Mouse (Mus musculus) lung, postnatal 0 days (tissue): ENCODE results near the gene Mettl21e. TPM values are rescaled to one million over a fixed set of nuclear protein-coding genes. Genes with fewer than 3 reads are reported as not detected.
A peak's percentile ranks its signal among the peaks of the same experiment; 100 is the strongest.

Experiments
- ATAC-seq: fragments of 200-750 bp; cut with Nextera tagmentation; 2 replicates; pipeline ENCODE4 v1.8.0; 2017; ENCODE audit warnings: moderate library complexity
- DNase-seq: peaks from one replicate; pipeline ENCODE4 v3.0.0-alpha.2; 2016; ENCODE audit warnings: low spot score
- H3K27ac ChIP-seq: fragments of 300-500 bp; sonication (generic); 2 replicates; pipeline ENCODE4 v1.5.1; 2014; ENCODE audit warnings: antibody characterized with exemption, mild to moderate bottlenecking, low read length, mixed read lengths
- H3K27me3 ChIP-seq: fragments of 300-500 bp; sonication (generic); replicated peaks from 2 replicates; pipeline ENCODE4 v1.6.1; 2014; ENCODE audit warnings: low read length, mixed read lengths; ENCODE audit not compliant: insufficient read depth
- H3K36me3 ChIP-seq: fragments of 300-500 bp; sonication (generic); 2 replicates; pipeline ENCODE4 v1.6.1; 2014; ENCODE audit warnings: low read length, mixed read lengths; ENCODE audit not compliant: insufficient read depth
- H3K4me1 ChIP-seq: fragments of 300-500 bp; sonication (generic); 2 replicates; pipeline ENCODE4 v1.6.1; 2014; ENCODE audit warnings: antibody characterized with exemption, low read depth, low read length, mixed read lengths; ENCODE audit not compliant: insufficient read depth
- H3K4me2 ChIP-seq: fragments of 300-500 bp; sonication (generic); replicated peaks from 2 replicates; pipeline ENCODE4 v1.6.1; 2014; ENCODE audit warnings: low read depth, mild to moderate bottlenecking, low read length, moderate library complexity, mixed read lengths
- H3K4me3 ChIP-seq: fragments of 300-500 bp; sonication (generic); 2 replicates; pipeline ENCODE4 v1.5.1; 2014; ENCODE audit warnings: low read depth, low read length
- H3K9ac ChIP-seq: fragments of 300-500 bp; sonication (generic); replicated peaks from 2 replicates; pipeline ENCODE4 v1.6.1; 2014; ENCODE audit warnings: low read depth, mild to moderate bottlenecking
- H3K9me3 ChIP-seq: fragments of 300-500 bp; sonication (generic); 2 replicates; pipeline ENCODE4 v1.6.1; 2016; ENCODE audit warnings: low read length, mixed read lengths
- CTCF ChIP-seq: IDR thresholded peaks from 2 replicates; pipeline ENCODE4 v1.5.1; 2016; ENCODE audit warnings: antibody characterized with exemption, mild to moderate bottlenecking
- EP300 ChIP-seq: IDR thresholded peaks from 2 replicates; pipeline ENCODE4 v1.6.1; 2016; ENCODE audit warnings: antibody characterized with exemption, mild to moderate bottlenecking, control low read depth
- WGBS: fragments of 180-500 bp; shearing (Covaris S2); extraction: QIAGEN DNeasy Blood & Tissue Kit; methylation state at CpG from one replicate; pipeline ENCODE4 v1.1.7; 2014; 5-methylcytosine and 5-hydroxymethylcytosine counted together
- polyA plus RNA-seq: library from polyadenylated mRNA; unstranded; fragments of >200 nt; fragmentation: Nextera tagmentation; extraction: Ambion mirVana; gene quantifications from 2 replicates; pipeline ENCODE4 v1.2.1, GENCODE M21; 2015

Gene Mettl21e
- polyA plus RNA-seq, 1 experiment from 2014 or later: 13.2 TPM

DNA sequence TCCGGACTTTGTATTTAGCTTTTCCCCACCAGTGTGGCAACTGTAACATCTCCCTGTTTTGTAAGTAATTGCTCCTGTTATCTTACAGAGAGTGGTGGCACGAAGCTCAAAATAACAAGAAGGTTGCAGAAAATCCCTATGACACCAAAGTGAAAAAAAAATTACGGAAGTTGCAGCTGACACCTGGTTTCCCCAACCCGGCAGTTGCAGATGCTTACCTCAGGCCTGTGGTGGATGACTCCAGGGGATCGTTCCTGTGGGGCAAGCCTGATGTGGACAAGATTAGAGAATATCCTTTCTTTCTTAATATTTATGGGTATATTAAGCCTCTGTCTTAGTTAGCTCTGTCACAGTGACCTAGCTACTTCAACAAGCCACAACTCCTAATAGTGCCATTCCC, 40.7 kb downstream of the Mettl21e start:
- no peak overlapping the region for H3K4me2 ChIP-seq
- no peak overlapping the region for H3K4me3 ChIP-seq
- TF ChIP-seq CTCF: no peak
- no peak for TF ChIP-seq EP300
- H3K9ac ChIP-seq: no peak overlapping the region
- H3K27me3 ChIP-seq: no peaks in the 10 kb centered on the region
- WGBS: 94% methylated on average over 5 of the region's 5 CpGs
- no peaks in the 10 kb centered on the region for H3K9me3 ChIP-seq
- peaks cover 16% of the 10 kb centered on the region for H3K36me3 ChIP-seq
- ATAC-seq (no peak), DNase-seq (no peak)
- H3K27ac ChIP-seq: no peak overlapping the region
- no peaks in the 10 kb centered on the region for H3K4me1 ChIP-seq

DNA sequence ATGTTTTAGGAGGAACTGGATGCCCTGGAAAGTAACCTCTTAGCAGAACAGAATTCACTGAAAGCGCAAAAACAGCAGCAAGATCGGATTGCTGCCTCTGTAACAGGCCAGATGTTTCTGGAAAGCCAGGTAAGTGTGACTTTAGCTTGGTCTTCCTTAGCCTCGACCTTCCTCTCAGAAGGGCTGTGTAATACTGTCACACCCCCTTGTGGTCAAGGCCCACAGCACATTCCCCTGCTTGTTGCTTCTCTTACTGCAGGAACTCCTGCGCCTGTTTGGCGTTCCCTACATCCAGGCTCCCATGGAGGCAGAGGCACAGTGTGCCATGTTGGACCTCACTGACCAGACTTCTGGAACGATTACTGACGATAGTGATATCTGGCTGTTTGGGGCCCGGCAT, 44.9 kb downstream of the Mettl21e start:
- Histone ChIP-seq H3K27me3 (no peaks in the 10 kb centered on the region), H3K27ac (no peak overlapping the region), H3K4me3 (no peak overlapping the region), H3K9ac (no peak overlapping the region), H3K36me3 (peaks cover 29% of the 10 kb centered on the region), H3K4me2 (no peak overlapping the region), H3K4me1 (no peaks in the 10 kb centered on the region), H3K9me3 (no peaks in the 10 kb centered on the region)
- peak; percentile 52 for TF ChIP-seq CTCF
- TF ChIP-seq EP300: no peak
- ATAC-seq (no peak), DNase-seq (no peak)
- WGBS: 85% methylated on average over 8 of the region's 8 CpGs

DNA sequence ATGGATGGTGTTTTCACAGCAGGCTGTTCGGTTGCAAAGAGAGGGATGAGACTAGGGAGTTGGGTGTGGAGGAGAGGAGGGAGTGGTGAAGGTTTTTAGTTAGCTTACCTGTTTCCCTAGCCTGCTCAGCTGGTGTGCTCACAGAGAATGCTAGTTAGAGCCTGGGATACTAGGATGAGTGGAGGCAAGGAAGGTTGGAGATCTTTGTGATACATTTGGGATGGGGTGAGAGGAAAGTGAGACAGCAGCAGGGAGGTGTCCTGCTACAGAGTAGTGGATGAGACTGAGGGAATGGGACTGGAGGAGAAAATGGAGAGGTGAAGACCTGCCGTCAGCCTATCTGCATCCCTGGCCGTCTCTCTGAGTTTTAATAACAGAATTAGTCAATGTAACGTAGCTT, 46.1 kb downstream of the Mettl21e start:
- ATAC-seq: no peak
- no peak for DNase-seq
- no peaks in the 10 kb centered on the region for H3K9me3 ChIP-seq
- H3K9ac ChIP-seq: no peak overlapping the region
- H3K27ac ChIP-seq: no peak overlapping the region
- H3K27me3 ChIP-seq: no peaks in the 10 kb centered on the region
- TF ChIP-seq EP300: no peak
- TF ChIP-seq CTCF: no peak
- WGBS: 89% methylated on average over 4 of the region's 4 CpGs
- H3K4me1 ChIP-seq: no peaks in the 10 kb centered on the region
- H3K36me3 ChIP-seq: peaks cover 26% of the 10 kb centered on the region
- H3K4me2 ChIP-seq: no peak overlapping the region
- no peak overlapping the region for H3K4me3 ChIP-seq

DNA sequence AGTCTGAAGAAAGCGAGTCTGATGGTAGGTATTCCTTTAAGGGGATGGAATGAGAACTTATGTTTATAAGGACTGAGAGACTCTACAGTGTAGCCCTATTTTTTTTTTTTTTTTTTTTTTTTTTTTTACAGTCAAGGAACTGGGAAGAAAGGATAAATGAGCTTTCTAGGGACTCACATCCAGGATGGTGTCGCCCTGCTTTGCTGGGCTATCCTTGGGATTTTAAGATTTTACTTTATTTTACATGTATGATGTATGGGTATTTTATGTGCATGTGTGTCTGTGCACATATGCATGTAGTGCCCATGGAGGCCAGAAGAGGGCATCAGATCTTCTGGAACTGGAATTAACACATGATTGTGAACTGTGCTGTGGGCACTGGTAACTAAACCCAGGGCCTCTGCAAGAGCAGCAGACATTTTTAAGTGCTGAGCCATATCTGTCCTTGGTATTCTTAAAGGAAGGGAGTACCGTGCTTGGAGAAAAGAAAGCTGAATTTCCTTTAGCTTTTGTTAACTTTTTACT, 50.8 kb downstream of the Mettl21e start:
- H3K27me3 ChIP-seq: no peaks in the 10 kb centered on the region
- 93% methylated on average over 3 of the region's 3 CpGs for WGBS
- H3K9me3 ChIP-seq: no peaks in the 10 kb centered on the region
- no peak overlapping the region for H3K4me2 ChIP-seq
- ATAC-seq (no peak), DNase-seq (no peak)
- H3K9ac ChIP-seq: no peak overlapping the region
- no peak overlapping the region for H3K4me3 ChIP-seq
- TF ChIP-seq CTCF (peak; percentile 31; the same call in 1 of the 2 replicates), EP300 (no peak)
- H3K27ac ChIP-seq: no peak overlapping the region
- H3K36me3 ChIP-seq: peaks cover 35% of the 10 kb centered on the region
- no peaks in the 10 kb centered on the region for H3K4me1 ChIP-seq

DNA sequence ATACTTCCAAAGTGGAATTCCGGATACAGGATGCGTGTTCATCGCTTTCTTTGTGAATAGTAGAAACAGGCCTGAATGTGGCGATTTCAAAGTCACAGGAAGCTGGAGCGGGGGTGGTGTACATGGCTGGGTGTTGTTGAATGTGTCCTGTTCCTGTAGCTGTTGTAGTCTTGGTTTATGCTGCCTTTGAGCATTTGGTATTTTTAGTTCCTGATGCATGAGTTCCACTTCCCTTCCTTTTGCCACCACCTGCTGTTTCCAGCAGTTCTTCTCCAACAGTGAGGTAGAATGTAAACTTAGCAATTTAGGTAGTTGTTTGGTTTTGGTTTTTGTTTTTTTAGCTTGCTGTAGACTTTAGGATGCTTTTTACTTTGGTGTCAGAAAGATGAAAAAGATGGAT, 56.4 kb downstream of the Mettl21e start:
- Histone ChIP-seq H3K9ac (no peak overlapping the region), H3K36me3 (peaks cover 52% of the 10 kb centered on the region), H3K9me3 (no peaks in the 10 kb centered on the region), H3K4me1 (no peaks in the 10 kb centered on the region), H3K4me2 (no peak overlapping the region), H3K27ac (no peak overlapping the region), H3K4me3 (no peak overlapping the region), H3K27me3 (no peaks in the 10 kb centered on the region)
- DNase-seq (no peak), ATAC-seq (no peak)
- TF ChIP-seq EP300 (no peak), CTCF (no peak)
- 80% methylated on average over 5 of the region's 5 CpGs for WGBS

DNA sequence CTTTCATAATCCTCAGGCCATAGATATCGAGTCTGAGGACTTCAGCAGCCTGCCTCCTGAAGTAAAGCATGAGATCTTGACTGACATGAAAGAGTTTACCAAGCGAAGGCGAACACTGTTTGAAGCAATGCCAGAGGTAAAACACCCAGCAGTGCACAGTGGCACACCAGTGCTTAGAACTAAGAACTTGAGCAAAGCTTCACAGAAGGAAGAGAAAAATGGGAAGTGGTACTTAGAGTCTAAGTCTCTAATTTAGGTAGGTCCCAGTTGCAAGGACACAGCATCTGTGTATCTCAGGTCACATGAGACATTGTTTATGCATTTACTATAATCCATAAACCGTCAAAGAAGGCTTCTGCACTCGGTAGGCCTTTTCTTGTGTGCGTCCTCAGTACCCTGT, 56.9 kb downstream of the Mettl21e start:
- 92% methylated on average over 6 of the region's 6 CpGs for WGBS
- H3K4me3 ChIP-seq: no peak overlapping the region
- no peak overlapping the region for H3K27ac ChIP-seq
- ATAC-seq: no peak
- TF ChIP-seq CTCF (no peak), EP300 (no peak)
- DNase-seq: no peak
- no peaks in the 10 kb centered on the region for H3K27me3 ChIP-seq
- H3K4me2 ChIP-seq: no peak overlapping the region
- no peaks in the 10 kb centered on the region for H3K4me1 ChIP-seq
- peaks cover 46% of the 10 kb centered on the region for H3K36me3 ChIP-seq
- no peaks in the 10 kb centered on the region for H3K9me3 ChIP-seq
- H3K9ac ChIP-seq: no peak overlapping the region

DNA sequence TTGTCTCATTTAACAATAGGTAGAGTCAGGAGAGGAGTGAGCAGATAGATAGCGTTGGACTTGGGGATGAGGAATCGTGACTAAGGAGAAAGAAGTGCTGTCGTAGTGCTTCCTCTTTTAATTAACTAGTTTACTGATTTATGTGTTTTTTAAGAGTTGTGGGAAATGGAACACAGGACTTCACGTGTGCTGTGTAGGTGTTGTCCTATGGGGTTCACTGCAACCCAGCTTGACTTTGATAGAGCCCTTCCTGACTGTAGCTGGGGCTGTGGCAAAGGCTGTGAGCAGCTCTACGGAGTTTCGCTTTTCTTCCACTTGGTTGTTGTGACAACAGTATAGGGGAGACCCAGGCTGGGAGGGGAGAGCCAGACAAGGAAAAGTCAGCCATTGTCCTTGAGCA, 60.4 kb downstream of the Mettl21e start:
- no peak overlapping the region for H3K4me3 ChIP-seq
- 85% methylated on average over 6 of the region's 6 CpGs for WGBS
- H3K9me3 ChIP-seq: no peaks in the 10 kb centered on the region
- ATAC-seq: no peak
- no peak overlapping the region for H3K9ac ChIP-seq
- no peak overlapping the region for H3K27ac ChIP-seq
- no peaks in the 10 kb centered on the region for H3K27me3 ChIP-seq
- TF ChIP-seq CTCF (no peak), EP300 (no peak)
- peaks cover 34% of the 10 kb centered on the region for H3K36me3 ChIP-seq
- H3K4me1 ChIP-seq: no peaks in the 10 kb centered on the region
- no peak for DNase-seq
- H3K4me2 ChIP-seq: no peak overlapping the region
